Mouse (Mus musculus) limb, embryonic 14.5 days (tissue): Measurements from ENCODE around the gene Usp48. TPM values are rescaled to one million over a fixed set of nuclear protein-coding genes. Genes with fewer than 3 reads are reported as not detected.

Experiments used
- ATAC-seq: fragments of 200-750 bp; cut with Nextera tagmentation; 2 replicates; pipeline ENCODE4 v1.8.0; 2017; ENCODE audit warnings: low read depth, moderate number of reproducible peaks, moderate TSS enrichment; ENCODE audit not compliant: low FRiP score
- DNase-seq: peaks from one replicate; pipeline ENCODE4 v3.0.0-alpha.2; 2015; ENCODE audit warnings: low spot score
- H3K27ac ChIP-seq: fragments of 300-500 bp; sonication (generic); replicated peaks from 2 replicates; pipeline ENCODE4 v1.5.1; 2014; ENCODE audit warnings: low read depth, mild to moderate bottlenecking, low read length, moderate library complexity, mixed read lengths
- H3K27me3 ChIP-seq: fragments of 300-500 bp; sonication (generic); 2 replicates; pipeline ENCODE4 v1.6.1; 2014; ENCODE audit warnings: low read length, mixed read lengths; ENCODE audit not compliant: control insufficient read depth, insufficient read depth
- H3K36me3 ChIP-seq: fragments of 300-500 bp; sonication (generic); 2 replicates; pipeline ENCODE4 v1.6.1; 2014; ENCODE audit warnings: mild to moderate bottlenecking, low read length, moderate library complexity, mixed read lengths; ENCODE audit not compliant: control insufficient read depth, insufficient read depth
- H3K4me1 ChIP-seq: fragments of 300-500 bp; sonication (generic); 2 replicates; pipeline ENCODE4 v1.6.1; 2014; ENCODE audit warnings: antibody characterized with exemption, low read length, mixed read lengths; ENCODE audit not compliant: control insufficient read depth, insufficient read depth
- H3K4me2 ChIP-seq: fragments of 300-500 bp; sonication (generic); replicated peaks from 2 replicates; pipeline ENCODE4 v1.6.1; 2014; ENCODE audit warnings: low read depth, mild to moderate bottlenecking, low read length, moderate library complexity; ENCODE audit not compliant: severe bottlenecking
- H3K4me3 ChIP-seq: fragments of 300-500 bp; sonication (generic); replicated peaks from 2 replicates; pipeline ENCODE4 v1.5.1; 2014; ENCODE audit warnings: low read length
- H3K9ac ChIP-seq: fragments of 300-500 bp; sonication (generic); 2 replicates; pipeline ENCODE4 v1.6.1; 2014; ENCODE audit warnings: mild to moderate bottlenecking, low read depth, low read length, moderate library complexity; ENCODE audit not compliant: severe bottlenecking
- H3K9me3 ChIP-seq: fragments of 300-500 bp; sonication (generic); 2 replicates; pipeline ENCODE4 v1.6.1; 2016; ENCODE audit warnings: low read length; ENCODE audit not compliant: control insufficient read depth
- POLR2A ChIP-seq: fragments of 200-500 bp; IDR thresholded peaks from 2 replicates; pipeline ENCODE4 v1.8.0; 2012; ENCODE audit warnings: inconsistent platforms, mild to moderate bottlenecking, moderate library complexity, borderline replicate concordance; ENCODE audit not compliant: insufficient read depth, insufficient read length; ENCODE audit errors: extremely low read depth
- WGBS: fragments of 180-500 bp; shearing (Covaris S2); extraction: QIAGEN DNeasy Blood & Tissue Kit; methylation state at CpG from one replicate; pipeline ENCODE4 v1.1.7; 2014; 5-methylcytosine and 5-hydroxymethylcytosine counted together
- polyA plus RNA-seq, 2 experiments: library from polyadenylated mRNA; depleted of rRNA in 1 of 2; stranded (reverse) in 1 of 2; unstranded in 1 of 2; fragments of >200 nt; fragmentation: Nextera tagmentation in 1 of 2; extraction: Ambion mirVana in 1 of 2; gene quantifications; 2 replicates each; pipeline versions ENCODE4 v1.2.1 to v1.2.3; 2012 to 2014

Gene Usp48
- polyA plus RNA-seq, 2 experiments, result 69.3 to 124 TPM

- Histone ChIP-seq H3K4me1 (no peaks in the 10 kb centered on the region), H3K9ac (no peak overlapping the region), H3K9me3 (no peaks in the 10 kb centered on the region), H3K27ac (no peak overlapping the region), H3K27me3 (0 out of 2 replicates have a peak, but pooled peaks cover 10% of the 10 kb centered on the region), H3K4me2 (no peak overlapping the region), H3K36me3 (no peaks in the 10 kb centered on the region), H3K4me3 (no peak overlapping the region)
- 70% methylated on average over 7 of the region's 7 CpGs for WGBS
- ATAC-seq (no peak), DNase-seq (no peak)
- no peak for TF ChIP-seq POLR2A
These were observed 82.0 kb downstream of the Usp48 start for GRCm38 (mm10) chr4:137675566-137675965.

GRCm38 (mm10) chr4:137676057-137676456 lies 82.5 kb downstream of the Usp48 start:
- H3K9me3 ChIP-seq, result no peaks in the 10 kb centered on the region
- H3K36me3 ChIP-seq, result no peaks in the 10 kb centered on the region
- H3K4me2 ChIP-seq, result no peak overlapping the region
- peak; percentile 21; the same call in 1 of the 2 replicates for ATAC-seq
- TF ChIP-seq POLR2A, result no peak
- H3K27me3 ChIP-seq, result peaks cover 12% of the 10 kb centered on the region; the same call in 1 of the 2 replicates
- no peak overlapping the region for H3K9ac ChIP-seq
- no peak overlapping the region for H3K27ac ChIP-seq
- peak; percentile 70 for DNase-seq
- H3K4me1 ChIP-seq, result no peaks in the 10 kb centered on the region
- WGBS, result 14% methylated on average over 11 of the region's 11 CpGs
- H3K4me3 ChIP-seq, result no peak overlapping the region

GRCm38 (mm10) chr4:137676700-137677484 lies 83.3 kb downstream of the Usp48 start:
- Histone ChIP-seq H3K9ac (no peak overlapping the region), H3K4me3 (no peak overlapping the region), H3K27me3 (peaks cover 20% of the 10 kb centered on the region), H3K4me2 (no peak overlapping the region), H3K4me1 (no peaks in the 10 kb centered on the region; the same call in 1 of the 2 replicates), H3K9me3 (no peaks in the 10 kb centered on the region), H3K27ac (no peak overlapping the region), H3K36me3 (no peaks in the 10 kb centered on the region)
- DNase-seq, result no peak
- TF ChIP-seq POLR2A, result no peak
- no peak for ATAC-seq
- 59% methylated on average over 13 of the region's 13 CpGs for WGBS

- Histone ChIP-seq H3K4me1 (no peaks in the 10 kb centered on the region; the same call in 1 of the 2 replicates), H3K27ac (no peak overlapping the region), H3K36me3 (no peaks in the 10 kb centered on the region), H3K9me3 (no peaks in the 10 kb centered on the region), H3K9ac (no peak overlapping the region), H3K4me3 (no peak overlapping the region), H3K4me2 (no peak overlapping the region), H3K27me3 (peaks cover 29% of the 10 kb centered on the region)
- TF ChIP-seq POLR2A, result no peak
- WGBS, result 77% methylated on average over 5 of the region's 5 CpGs
- no peak for ATAC-seq
- DNase-seq, result no peak
These were observed 84.4 kb downstream of the Usp48 start for GRCm38 (mm10) chr4:137677906-137678305.

GRCm38 (mm10) chr4:137678568-137678967 lies 85.0 kb downstream of the Usp48 start:
- no peaks in the 10 kb centered on the region for H3K9me3 ChIP-seq
- peaks cover 31% of the 10 kb centered on the region for H3K27me3 ChIP-seq
- no peak overlapping the region for H3K4me2 ChIP-seq
- no peaks in the 10 kb centered on the region; the same call in 1 of the 2 replicates for H3K4me1 ChIP-seq
- no peak overlapping the region for H3K9ac ChIP-seq
- no peak overlapping the region for H3K4me3 ChIP-seq
- WGBS, result 68% methylated on average over 9 of the region's 9 CpGs
- DNase-seq (no peak), ATAC-seq (no peak)
- no peaks in the 10 kb centered on the region for H3K36me3 ChIP-seq
- TF ChIP-seq POLR2A, result no peak
- H3K27ac ChIP-seq, result no peak overlapping the region
